Comparison of ENCODE assay signal across 20 mouse cellular contexts in the genomic region with DNA sequence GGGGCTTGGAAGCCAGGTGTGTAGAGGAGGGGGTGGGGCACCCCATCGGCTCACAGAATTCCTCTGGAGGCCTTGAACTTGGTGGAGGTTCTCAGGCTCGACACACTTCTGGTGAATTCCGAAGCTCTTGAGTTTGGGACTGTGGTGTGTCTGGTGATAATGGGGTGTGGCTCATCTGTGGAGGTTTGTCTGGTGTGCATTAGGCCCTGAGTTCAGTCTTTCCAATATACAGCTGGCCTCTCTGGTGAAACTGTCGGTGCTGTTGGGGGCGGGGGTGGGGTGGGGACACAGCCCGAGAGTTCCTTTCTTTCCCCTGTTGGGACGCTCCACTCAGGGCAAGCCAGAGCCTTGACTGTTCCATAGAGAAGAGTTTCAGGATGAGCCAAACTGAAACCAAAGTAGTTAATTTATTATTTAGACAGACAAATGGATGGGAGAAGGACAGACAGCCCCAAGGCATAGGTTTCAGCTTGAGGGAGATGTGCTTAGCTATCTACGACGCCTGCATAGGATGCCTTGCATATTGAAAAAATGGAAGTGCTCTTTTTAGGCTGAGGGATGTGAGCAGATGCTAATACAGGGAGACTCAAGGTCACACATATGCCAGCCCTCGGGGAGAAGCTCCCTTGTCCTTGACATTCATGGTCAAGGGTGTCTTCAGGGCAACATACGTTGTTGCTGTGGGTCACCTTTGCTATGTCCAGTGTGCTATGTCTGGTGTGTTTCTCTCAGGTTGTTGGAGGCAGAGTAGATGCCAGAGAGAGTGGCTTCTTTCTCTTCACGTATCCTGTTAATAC.
"Had no signal": no experiment of that assay in that cellular context is flagged by ENCODE, and none has a peak within 500 bp of the region (broad histone marks: within the 10 kb centered on the region; RNA-seq: fewer than 3 reads in every experiment).

No protein-coding gene starts in this region.

- DNase-seq: liver, embryonic 13.5 days; lung, adult 18-20 months; lung, embryonic 14.5 days; lung, postnatal 10 days; retina, postnatal 1 day; right cerebral cortex, adult 18-20 months; right cerebral cortex, postnatal 25 days; right cerebral cortex, postnatal 4 days; thymus, adult 2 months had no signal

- H3K27me3 ChIP-seq: liver, embryonic 13.5 days; liver, embryonic 15.5 days; midbrain, embryonic 13.5 days; neural tube, embryonic 13.5 days; neural tube, embryonic 15.5 days; stomach, embryonic 15.5 days had no signal

- H3K9me3 ChIP-seq: liver, embryonic 13.5 days; liver, embryonic 15.5 days; megakaryocyte, embryonic 14.5 days; midbrain, embryonic 13.5 days; neural tube, embryonic 13.5 days; neural tube, embryonic 15.5 days; stomach, embryonic 15.5 days had no signal

- H3K36me3 ChIP-seq: liver, embryonic 13.5 days; liver, embryonic 15.5 days; midbrain, embryonic 13.5 days; neural tube, embryonic 13.5 days; neural tube, embryonic 15.5 days; stomach, embryonic 15.5 days had no signal

- H3K27ac ChIP-seq: liver, embryonic 13.5 days; liver, embryonic 15.5 days; macrophage; midbrain, embryonic 13.5 days; neural tube, embryonic 13.5 days; neural tube, embryonic 15.5 days; stomach, embryonic 15.5 days; stomach, postnatal 0 days had no signal

- H3K4me2 ChIP-seq: liver, embryonic 13.5 days; liver, embryonic 15.5 days; lung, embryonic 14.5 days; midbrain, embryonic 11.5 days; midbrain, embryonic 13.5 days; neural tube, embryonic 13.5 days; neural tube, embryonic 15.5 days; stomach, embryonic 15.5 days had no signal

- H3K4me3 ChIP-seq: liver, embryonic 13.5 days; liver, embryonic 15.5 days; midbrain, embryonic 13.5 days; myocyte; neural tube, embryonic 13.5 days; neural tube, embryonic 15.5 days; stomach, embryonic 15.5 days had no signal

- H3K9ac ChIP-seq: liver, embryonic 13.5 days; liver, embryonic 15.5 days; lung, embryonic 14.5 days; midbrain, embryonic 13.5 days; neural tube, embryonic 13.5 days; neural tube, embryonic 15.5 days; stomach, embryonic 15.5 days had no signal

- ATAC-seq: midbrain, embryonic 13.5 days; midbrain, embryonic 16.5 days had no signal

- H3K4me1 ChIP-seq: midbrain, embryonic 13.5 days; neural tube, embryonic 13.5 days had no signal
